Mouse (Mus musculus) lung, embryonic 15.5 days (tissue): ENCODE data around the gene Usp29. TPM values are rescaled to one million over a fixed set of nuclear protein-coding genes. Genes with fewer than 3 reads are reported as not detected.
"Not testable (repeated sequence)": the region's sequence is repeated elsewhere in the genome, so short reads cannot be mapped to it uniquely, and the experiment has no call there.

Source experiments
- ATAC-seq: fragments of 200-750 bp; cut with Nextera tagmentation; 2 replicates; pipeline ENCODE4 v1.8.0; 2017; ENCODE audit warnings: moderate number of reproducible peaks, borderline replicate concordance; ENCODE audit not compliant: low FRiP score, low TSS enrichment; ENCODE audit errors: extremely low read depth
- H3K27ac ChIP-seq: fragments of 300-500 bp; sonication (generic); 2 replicates; pipeline ENCODE4 v1.5.1; 2015; ENCODE audit warnings: moderate library complexity, mild to moderate bottlenecking, inconsistent platforms
- H3K27me3 ChIP-seq: fragments of 300-500 bp; sonication (generic); 2 replicates; pipeline ENCODE4 v1.6.1; 2015; ENCODE audit warnings: inconsistent platforms
- H3K36me3 ChIP-seq: fragments of 300-500 bp; sonication (generic); 2 replicates; pipeline ENCODE4 v1.6.1; 2015; ENCODE audit warnings: inconsistent platforms
- H3K4me1 ChIP-seq: fragments of 300-500 bp; sonication (generic); 2 replicates; pipeline ENCODE4 v1.6.1; 2015; ENCODE audit warnings: inconsistent platforms
- H3K4me2 ChIP-seq: fragments of 300-500 bp; sonication (generic); 2 replicates; pipeline ENCODE4 v1.6.1; 2015; ENCODE audit warnings: inconsistent platforms, mild to moderate bottlenecking, moderate library complexity
- H3K4me3 ChIP-seq: fragments of 300-500 bp; sonication (generic); 2 replicates; pipeline ENCODE4 v1.5.1; 2015; ENCODE audit warnings: mild to moderate bottlenecking, inconsistent platforms
- H3K9ac ChIP-seq: fragments of 300-500 bp; sonication (generic); 2 replicates; pipeline ENCODE4 v1.6.1; 2015; ENCODE audit warnings: inconsistent platforms
- H3K9me3 ChIP-seq: fragments of 300-500 bp; sonication (generic); 2 replicates; pipeline ENCODE4 v1.6.1; 2016; ENCODE audit warnings: inconsistent platforms
- WGBS: fragments of 180-500 bp; shearing (Covaris S2); methylation state at CpG from one replicate; pipeline ENCODE4 v1.1.7; 2015; 5-methylcytosine and 5-hydroxymethylcytosine counted together
- polyA plus RNA-seq: library from polyadenylated mRNA; unstranded; fragments of >200 nt; fragmentation: Nextera tagmentation; extraction: Ambion mirVana; gene quantifications from 2 replicates; pipeline ENCODE4 v1.2.1, GENCODE M21; 2015

Gene Usp29
- polyA plus RNA-seq, 1 experiment from 2014 or later = 4.4 TPM

DNA sequence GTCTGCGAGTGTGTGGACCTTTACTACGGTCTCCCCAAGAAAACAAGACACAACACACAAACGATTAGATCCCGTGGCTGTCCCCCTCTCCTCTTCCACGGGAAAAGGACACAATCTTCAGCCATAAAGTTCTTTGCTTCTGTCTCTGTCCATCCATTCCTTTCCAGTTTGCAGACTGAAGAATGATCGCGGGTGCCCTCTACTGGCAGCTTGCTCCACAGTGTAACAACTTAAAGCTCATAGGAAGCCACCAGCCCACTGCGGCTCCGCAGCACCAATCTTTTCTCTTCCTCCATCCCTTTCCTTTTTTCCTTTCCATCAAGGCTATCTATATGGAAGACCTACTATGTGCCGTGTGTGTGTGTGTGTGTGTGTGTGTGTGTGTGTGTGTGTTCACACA lies 187.9 kb downstream of the Usp29 start:
- no peak overlapping the region for H3K9ac ChIP-seq
- H3K9me3 ChIP-seq = no peaks in the 10 kb centered on the region
- WGBS = 3% methylated on average over 10 of the region's 10 CpGs
- peaks cover 18% of the 10 kb centered on the region for H3K4me1 ChIP-seq
- no peak overlapping the region; the same call in 1 of the 2 replicates for H3K27ac ChIP-seq
- H3K27me3 ChIP-seq = no peaks in the 10 kb centered on the region
- no peak overlapping the region for H3K4me3 ChIP-seq
- ATAC-seq = peak; percentile 75
- H3K36me3 ChIP-seq = no peaks in the 10 kb centered on the region
- H3K4me2 ChIP-seq = no peak overlapping the region

DNA sequence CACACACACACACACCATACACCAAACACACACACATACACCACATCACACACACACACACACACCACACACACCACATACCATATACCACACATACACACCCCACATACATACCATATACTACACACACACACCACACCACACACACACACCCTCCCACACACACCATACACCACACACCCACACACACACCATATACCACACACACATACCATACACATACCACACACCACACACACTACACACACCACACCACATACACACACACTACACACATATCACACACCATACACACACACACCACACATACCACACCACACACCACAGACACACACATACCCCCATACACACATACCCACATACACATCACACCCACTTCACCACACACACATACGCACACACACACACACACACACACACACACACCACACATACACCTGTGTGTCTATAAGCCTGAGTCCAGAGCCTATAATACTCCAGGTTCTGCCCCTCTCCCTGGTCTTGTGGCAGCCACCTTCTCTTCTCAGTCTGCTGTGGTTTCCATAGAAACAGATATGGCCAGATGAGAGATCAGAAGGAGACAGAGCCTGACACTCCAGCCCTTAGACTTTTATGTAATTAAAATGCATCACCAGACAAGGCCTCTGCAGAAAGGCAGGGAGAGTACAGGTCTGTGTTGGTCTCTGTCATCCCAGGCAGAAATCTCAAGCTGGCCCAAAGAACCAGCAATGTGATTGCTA lies 188.9 kb downstream of the Usp29 start:
- no peak overlapping the region for H3K4me3 ChIP-seq
- no peaks in the 10 kb centered on the region for H3K36me3 ChIP-seq
- H3K27me3 ChIP-seq = no peaks in the 10 kb centered on the region
- peaks cover 8% of the 10 kb centered on the region for H3K4me1 ChIP-seq
- no peak overlapping the region for H3K9ac ChIP-seq
- ATAC-seq = no peak
- H3K27ac ChIP-seq = no peak overlapping the region
- H3K4me2 ChIP-seq = no peak overlapping the region
- H3K9me3 ChIP-seq = no peaks in the 10 kb centered on the region
- WGBS = 77% methylated on average over 1 of the region's 1 CpGs

DNA sequence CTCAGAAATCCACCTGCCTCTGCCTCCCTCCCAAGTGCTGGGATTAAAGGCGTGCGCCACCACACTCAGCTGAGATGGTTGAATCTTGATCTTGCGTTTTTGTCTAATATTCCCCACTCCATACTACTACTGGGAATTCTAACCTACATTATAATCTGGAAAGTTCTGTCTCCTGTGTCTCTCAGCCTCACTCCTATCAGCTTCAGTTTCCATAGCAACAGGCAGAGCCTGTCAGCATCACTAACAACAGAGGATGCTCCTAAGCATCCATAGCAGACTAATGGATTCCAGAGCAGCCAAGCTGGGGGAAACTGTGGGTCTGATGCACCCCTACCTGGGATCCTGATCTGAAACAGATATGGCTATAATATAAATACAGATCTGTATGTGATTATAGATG lies 193.1 kb downstream of the Usp29 start:
- 88% methylated on average over 3 of the region's 3 CpGs for whole genome bisulfite sequencing
- H3K4me2 ChIP-seq = no peak overlapping the region
- no peak overlapping the region for H3K9ac ChIP-seq
- no peak for ATAC-seq
- H3K36me3 ChIP-seq = no peaks in the 10 kb centered on the region
- no peaks in the 10 kb centered on the region for H3K9me3 ChIP-seq
- H3K27ac ChIP-seq = no peak overlapping the region
- no peak overlapping the region for H3K4me3 ChIP-seq
- H3K4me1 ChIP-seq = no peaks in the 10 kb centered on the region
- no peaks in the 10 kb centered on the region for H3K27me3 ChIP-seq

DNA sequence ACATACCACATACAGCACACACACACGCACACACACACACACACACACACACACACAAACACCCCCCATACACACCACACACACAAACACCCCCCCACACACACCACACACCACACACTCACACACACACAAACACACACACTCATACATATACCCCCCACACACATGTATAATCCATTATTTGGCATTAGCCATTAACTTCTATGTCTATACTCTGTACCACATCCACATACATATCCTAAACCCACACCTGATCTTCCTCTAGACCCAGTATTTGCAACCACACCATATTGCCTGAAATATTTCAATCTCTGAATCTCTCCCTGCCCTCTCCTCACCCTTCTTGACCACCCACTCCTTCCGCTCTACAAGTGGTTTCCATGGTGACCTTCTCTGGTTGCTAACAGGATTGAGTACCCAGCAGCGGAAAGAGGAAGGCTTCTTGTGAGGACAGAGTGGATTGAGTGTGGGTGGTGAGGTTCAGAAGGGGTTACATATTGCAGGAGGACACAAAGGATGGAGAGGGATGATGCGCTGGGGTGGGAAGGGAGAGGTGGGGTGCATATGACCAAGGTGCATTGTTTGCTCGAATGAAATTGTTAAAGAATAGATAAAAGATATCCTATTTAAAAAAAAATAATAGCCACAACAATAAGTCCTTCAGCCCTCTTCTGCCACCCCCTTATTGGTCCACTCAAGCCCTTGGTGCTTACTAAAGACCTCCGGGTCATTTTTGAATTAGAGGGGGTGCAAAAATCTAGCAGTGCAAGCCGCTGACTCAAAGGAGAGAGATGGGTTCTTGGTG lies 195.8 kb downstream of the Usp29 start:
- no peak overlapping the region for H3K4me3 ChIP-seq
- 56% methylated on average over 7 of the region's 7 CpGs for WGBS
- H3K36me3 ChIP-seq = no peaks in the 10 kb centered on the region
- no peak overlapping the region for H3K9ac ChIP-seq
- no peaks in the 10 kb centered on the region for H3K9me3 ChIP-seq
- no peak overlapping the region for H3K27ac ChIP-seq
- H3K27me3 ChIP-seq = no peaks in the 10 kb centered on the region
- no peak overlapping the region for H3K4me2 ChIP-seq
- no peaks in the 10 kb centered on the region for H3K4me1 ChIP-seq
- no peak for ATAC-seq

DNA sequence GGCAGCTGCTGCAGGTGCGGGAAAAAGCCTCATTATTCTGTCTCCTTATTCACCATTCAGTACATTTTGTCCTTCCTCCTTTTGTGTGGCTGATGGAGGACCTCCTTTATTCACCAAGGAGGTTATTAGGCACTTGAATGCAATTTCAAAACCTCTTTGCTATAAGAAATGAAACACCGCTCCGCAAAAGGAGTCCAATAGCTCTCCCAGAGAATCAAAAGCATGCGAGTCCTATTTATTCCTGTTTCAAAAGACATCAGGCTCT lies 196.3 kb downstream of the Usp29 start:
- Histone ChIP-seq H3K4me3 (no peak overlapping the region), H3K27ac (no peak overlapping the region), H3K27me3 (no peaks in the 10 kb centered on the region), H3K36me3 (no peaks in the 10 kb centered on the region), H3K4me2 (no peak overlapping the region), H3K9ac (no peak overlapping the region), H3K9me3 (no peaks in the 10 kb centered on the region), H3K4me1 (no peaks in the 10 kb centered on the region)
- WGBS = 75% methylated on average over 4 of the region's 4 CpGs
- no peak for ATAC-seq

DNA sequence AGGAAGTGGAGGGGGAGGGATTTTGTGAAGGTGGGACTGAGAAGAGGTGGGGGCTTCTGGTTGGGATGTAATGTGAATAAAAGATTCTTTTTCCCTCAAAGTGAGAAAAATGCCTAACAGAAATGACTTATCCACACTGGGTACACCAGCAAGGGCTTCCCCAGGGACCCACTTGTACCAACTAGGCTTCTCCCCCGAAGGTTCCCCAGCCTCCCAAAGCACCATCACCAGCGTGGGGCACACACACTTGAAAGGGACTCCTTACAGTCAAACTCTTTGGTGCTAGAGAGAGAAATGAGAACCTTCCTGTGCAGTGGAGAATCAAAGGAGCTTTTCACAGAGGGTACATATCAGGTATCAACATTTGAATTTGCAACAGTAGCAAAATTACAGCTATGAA lies 198.9 kb downstream of the Usp29 start:
- H3K27ac ChIP-seq = no peak overlapping the region
- no peak for ATAC-seq
- H3K4me2 ChIP-seq = no peak overlapping the region
- H3K9ac ChIP-seq = no peak overlapping the region
- H3K4me1 ChIP-seq = no peaks in the 10 kb centered on the region
- 45% methylated on average over 2 of the region's 2 CpGs for WGBS
- no peak overlapping the region for H3K4me3 ChIP-seq
- H3K36me3 ChIP-seq = no peaks in the 10 kb centered on the region
- no peaks in the 10 kb centered on the region for H3K27me3 ChIP-seq
- no peaks in the 10 kb centered on the region for H3K9me3 ChIP-seq

DNA sequence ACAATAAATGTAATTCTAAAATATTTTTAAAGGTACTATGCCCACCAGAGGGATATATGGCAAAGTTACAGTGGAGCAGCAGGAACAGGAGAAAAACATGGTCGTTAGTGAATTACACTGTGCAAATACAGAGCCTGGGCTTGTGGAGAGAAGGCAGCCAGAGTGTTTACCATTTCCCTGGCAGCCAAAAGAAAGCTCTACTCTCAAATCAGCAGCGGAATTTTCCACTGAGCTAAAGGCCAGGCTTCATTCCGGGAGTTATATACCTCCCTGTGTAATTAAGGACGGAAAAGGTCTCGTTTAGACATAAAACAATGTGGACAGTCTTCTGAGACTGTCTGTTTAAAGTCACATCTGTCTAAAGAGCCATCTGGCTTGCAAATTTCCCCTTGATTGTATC lies 204.4 kb downstream of the Usp29 start:
- Histone ChIP-seq H3K4me3 (no peak overlapping the region), H3K4me2 (no peak overlapping the region), H3K27me3 (no peaks in the 10 kb centered on the region), H3K36me3 (no peaks in the 10 kb centered on the region), H3K4me1 (no peaks in the 10 kb centered on the region), H3K9ac (no peak overlapping the region), H3K27ac (no peak overlapping the region; the same call in 1 of the 2 replicates), H3K9me3 (no peaks in the 10 kb centered on the region)
- 26% methylated on average over 5 of the region's 5 CpGs for whole genome bisulfite sequencing
- ATAC-seq = no peak

DNA sequence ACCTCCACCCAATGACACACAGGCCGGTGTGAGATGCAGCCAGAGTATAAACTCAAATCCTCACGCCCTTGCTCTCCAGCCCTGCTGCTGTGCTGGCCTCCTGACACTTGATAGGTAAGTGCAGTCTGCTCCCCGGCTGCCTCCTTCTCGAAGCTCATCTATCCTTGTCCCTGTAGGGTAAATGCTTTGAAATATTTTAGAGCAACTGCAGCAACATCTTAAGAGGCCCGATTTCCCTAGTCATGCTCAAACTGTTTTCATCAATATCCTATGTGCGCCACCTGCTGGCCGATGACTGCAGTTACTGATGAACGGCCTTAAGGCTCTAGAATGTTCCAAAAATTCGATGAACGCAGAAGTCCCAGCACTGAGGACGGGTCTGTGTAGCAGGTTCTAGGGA lies 206.7 kb downstream of the Usp29 start:
- Histone ChIP-seq H3K27me3 (no peaks in the 10 kb centered on the region), H3K9me3 (no peaks in the 10 kb centered on the region), H3K36me3 (no peaks in the 10 kb centered on the region), H3K9ac (0 out of 2 replicates have a peak overlapping the region, but pooled peaks have one; percentile 13), H3K4me3 (no peak overlapping the region), H3K27ac (no peak overlapping the region), H3K4me1 (no peaks in the 10 kb centered on the region), H3K4me2 (no peak overlapping the region)
- peak; percentile 53 for ATAC-seq
- WGBS = 32% methylated on average over 11 of the region's 11 CpGs

DNA sequence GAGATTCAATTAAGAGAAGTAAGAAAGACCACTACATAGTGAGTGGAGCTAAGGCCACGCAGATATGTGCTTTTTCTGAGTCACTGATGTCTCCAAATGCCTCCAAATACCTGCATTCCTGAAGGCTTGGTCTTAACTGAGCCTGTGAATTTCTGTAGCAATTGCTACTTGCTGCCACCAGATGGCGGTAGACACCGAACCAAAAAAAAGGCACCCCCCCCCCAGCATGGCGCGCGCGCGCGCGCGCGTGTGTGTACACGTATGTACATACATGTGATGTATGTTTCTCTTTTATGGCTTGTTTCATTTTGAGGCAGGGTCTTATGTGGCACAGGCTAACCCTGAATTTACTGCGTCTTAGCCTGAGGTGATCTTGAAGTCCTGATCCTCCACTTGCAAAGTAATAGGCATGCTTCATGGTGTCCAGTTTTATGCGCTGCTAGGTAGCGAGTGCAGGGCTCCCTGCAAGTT lies 210.4 kb downstream of the Usp29 start:
- Histone ChIP-seq H3K36me3 (no peaks in the 10 kb centered on the region), H3K27ac (no peak overlapping the region), H3K9me3 (no peaks in the 10 kb centered on the region), H3K27me3 (no peaks in the 10 kb centered on the region), H3K9ac (no peak overlapping the region), H3K4me3 (peak overlapping the region; percentile 14; the same call in 1 of the 2 replicates), H3K4me2 (peak overlapping the region; percentile 40), H3K4me1 (no peaks in the 10 kb centered on the region)
- ATAC-seq = no peak; the same call in 1 of the 2 replicates
- WGBS = 23% methylated on average over 16 of the region's 16 CpGs

DNA sequence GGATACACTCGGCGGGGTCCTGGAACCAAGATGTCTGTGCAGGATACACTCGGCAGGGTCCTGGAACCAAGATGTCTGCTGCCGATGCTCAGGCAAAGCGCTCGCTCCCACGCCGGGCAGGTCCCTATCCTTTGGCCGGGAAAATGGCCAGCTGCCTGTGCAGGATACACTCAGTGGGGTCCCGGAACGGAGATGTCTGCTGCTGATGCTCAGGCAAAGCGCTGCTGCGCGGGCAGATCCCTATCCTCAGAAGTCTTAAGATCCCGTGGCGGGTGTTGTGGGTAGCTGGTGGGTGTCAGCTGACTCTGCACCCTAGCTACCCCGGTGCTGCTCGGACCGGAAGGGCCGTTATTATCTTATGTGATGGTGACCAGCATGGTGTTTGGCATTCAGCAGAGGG lies 217.7 kb downstream of the Usp29 start:
- not testable (repeated sequence) for H3K36me3 ChIP-seq, H3K9me3 ChIP-seq, H3K27ac ChIP-seq, H3K4me2 ChIP-seq, H3K4me3 ChIP-seq, ATAC-seq, H3K27me3 ChIP-seq, H3K9ac ChIP-seq, H3K4me1 ChIP-seq
- 89% methylated on average over 20 of the region's 20 CpGs for WGBS

DNA sequence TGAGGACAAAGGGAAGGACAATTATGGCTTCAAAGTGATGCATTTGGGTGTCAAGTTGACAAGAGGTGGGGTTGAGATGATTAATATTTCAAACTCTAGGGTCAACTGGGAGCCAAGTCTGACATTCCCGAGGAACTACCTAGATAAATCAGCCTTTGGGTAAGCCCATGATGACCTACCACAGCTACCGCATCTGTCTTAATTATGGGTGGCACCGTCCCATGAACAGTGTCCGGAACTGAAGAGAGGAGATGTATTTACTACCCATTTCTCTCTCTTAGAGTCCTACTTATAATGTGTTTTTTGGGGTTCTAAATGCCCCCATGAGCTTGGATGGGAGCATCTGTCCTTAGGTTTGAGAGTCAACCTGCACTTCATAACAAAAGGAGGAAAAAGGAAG lies 226.2 kb downstream of the Usp29 start:
- Histone ChIP-seq H3K9me3 (no peaks in the 10 kb centered on the region), H3K4me3 (no peak overlapping the region), H3K9ac (no peak overlapping the region), H3K36me3 (no peaks in the 10 kb centered on the region), H3K27me3 (no peaks in the 10 kb centered on the region), H3K27ac (no peak overlapping the region), H3K4me2 (no peak overlapping the region), H3K4me1 (no peaks in the 10 kb centered on the region)
- 69% methylated on average over 4 of the region's 4 CpGs for WGBS
- no peak for ATAC-seq

DNA sequence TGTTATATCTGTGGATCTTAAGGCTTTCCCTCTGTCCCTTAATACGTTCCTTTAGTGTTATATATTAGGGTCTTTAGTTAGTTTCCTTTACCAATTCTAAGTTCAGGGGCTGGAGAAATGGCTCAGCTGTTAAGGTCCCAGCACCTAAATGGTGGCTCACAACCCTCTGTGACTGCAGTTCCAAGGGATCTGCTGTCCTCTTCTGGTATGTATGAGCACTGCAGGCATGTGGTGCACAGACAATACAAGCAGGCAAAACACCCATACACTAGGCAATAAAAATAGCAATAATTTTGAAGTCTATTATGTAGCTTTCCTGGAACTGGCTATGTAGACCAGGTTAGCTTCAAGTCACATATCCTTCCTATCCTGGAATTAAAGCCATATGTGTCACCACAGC lies 228.2 kb downstream of the Usp29 start:
- Histone ChIP-seq H3K36me3 (no peaks in the 10 kb centered on the region), H3K9ac (no peak overlapping the region), H3K4me1 (no peaks in the 10 kb centered on the region), H3K4me2 (no peak overlapping the region), H3K27ac (no peak overlapping the region), H3K9me3 (no peaks in the 10 kb centered on the region), H3K4me3 (no peak overlapping the region), H3K27me3 (no peaks in the 10 kb centered on the region)
- 87% methylated on average over 1 of the region's 1 CpGs for WGBS
- no peak for ATAC-seq
